Mouse (Mus musculus) CH12.LX (cell line): ENCODE data around the gene Atp5j2. TPM values are rescaled to one million over a fixed set of nuclear protein-coding genes. Genes with fewer than 3 reads are reported as not detected.

Experiments used
- DNase-seq: peaks from one replicate; pipeline ENCODE4 v3.0.0-alpha.2; 2013; ENCODE audit errors: extremely low read depth
- H3K27ac ChIP-seq: 2 replicates; pipeline ENCODE4 v1.5.1; 2012; ENCODE audit warnings: low read depth, mild to moderate bottlenecking, control low read depth, moderate library complexity; ENCODE audit not compliant: insufficient read depth
- H3K27me3 ChIP-seq: replicated peaks from 2 replicates; pipeline ENCODE3; 2012; ENCODE audit warnings: inconsistent platforms
- H3K36me3 ChIP-seq, 2 experiments: replicated peaks in 1 of 2; 2 replicates each; pipeline versions ENCODE3 to v1.6.1; 2012; ENCODE audit warnings: inconsistent platforms in 1 of 2, low read length in 1 of 2, mild to moderate bottlenecking in 1 of 2, mixed read lengths in 1 of 2, moderate library complexity in 1 of 2; ENCODE audit not compliant: control insufficient read depth in 1 of 2, insufficient read depth in 1 of 2
- H3K4me1 ChIP-seq, 2 experiments: 2 replicates each; pipeline ENCODE4 v1.6.1; 2012; ENCODE audit warnings: inconsistent platforms in 1 of 2, moderate library complexity in 1 of 2; ENCODE audit not compliant: insufficient read depth in 2 of 2, control insufficient read depth in 1 of 2
- H3K4me2 ChIP-seq: 2 replicates; pipeline ENCODE4 v1.6.1; 2012; ENCODE audit warnings: low read depth, mild to moderate bottlenecking, control low read depth; ENCODE audit not compliant: poor library complexity, insufficient read depth, severe bottlenecking
- H3K4me3 ChIP-seq, 3 experiments: fragments of 150-350 bp in 1 of 3; sonication (generic) in 1 of 3; replicated peaks in 1 of 3; 2 replicates each; pipeline versions ENCODE3 to v1.5.1; 2011 to 2012; ENCODE audit warnings: low read depth in 2 of 3, low read length in 2 of 3, mild to moderate bottlenecking in 2 of 3, moderate library complexity in 2 of 3, control low read depth in 1 of 3, improper control_type of control experiment in 1 of 3, inconsistent platforms in 1 of 3, mixed read lengths in 1 of 3; ENCODE audit not compliant: poor library complexity in 1 of 3
- H3K79me2 ChIP-seq: replicated peaks from 2 replicates; pipeline ENCODE4 v1.6.1; 2012; ENCODE audit warnings: mild to moderate bottlenecking, moderate library complexity; ENCODE audit not compliant: control insufficient read depth, poor library complexity, insufficient read depth, severe bottlenecking; ENCODE audit errors: extremely low read depth
- H3K9ac ChIP-seq: 2 replicates; pipeline ENCODE4 v1.6.1; 2012; ENCODE audit warnings: low read depth, mild to moderate bottlenecking, control low read depth, moderate library complexity; ENCODE audit not compliant: insufficient read depth
- H3K9me3 ChIP-seq: replicated peaks from 2 replicates; pipeline ENCODE3; 2012; ENCODE audit warnings: low read length, inconsistent platforms, mixed read lengths
- CHD2 ChIP-seq: IDR thresholded peaks from 2 replicates; pipeline ENCODE4 v1.6.1; 2011; ENCODE audit warnings: low read length, improper control_type of control experiment
- CTCF ChIP-seq, 2 experiments: IDR thresholded peaks in 1 of 2; conservative IDR thresholded peaks in 1 of 2; 2 replicates each; pipeline ENCODE4 v1.5.1; 2011 to 2012; ENCODE audit warnings: low read depth in 2 of 2, low read length in 2 of 2, improper control_type of control experiment in 1 of 2, inconsistent platforms in 1 of 2, mild to moderate bottlenecking in 1 of 2, moderate library complexity in 1 of 2
- E2F4 ChIP-seq: IDR thresholded peaks from 2 replicates; pipeline ENCODE4 v1.6.1; 2011; ENCODE audit warnings: low read depth, low read length, improper control_type of control experiment; ENCODE audit not compliant: insufficient replicate concordance
- ETS1 ChIP-seq: conservative IDR thresholded peaks from 2 replicates; pipeline ENCODE4 v1.6.1; 2012; ENCODE audit warnings: low read depth, mild to moderate bottlenecking, inconsistent platforms, low read length, improper control_type of control experiment, moderate library complexity
- GABPA ChIP-seq: IDR thresholded peaks from 2 replicates; pipeline ENCODE4 v1.6.1; 2012; ENCODE audit warnings: low read depth, low read length, improper control_type of control experiment, inconsistent platforms; ENCODE audit not compliant: insufficient replicate concordance
- HCFC1 ChIP-seq: IDR thresholded peaks from 2 replicates; pipeline ENCODE4 v1.6.1; 2012; ENCODE audit warnings: low read depth, mild to moderate bottlenecking, inconsistent platforms, low read length, improper control_type of control experiment
- IRF4 ChIP-seq: IDR thresholded peaks from 2 replicates; pipeline ENCODE4 v1.6.1; 2014; ENCODE audit warnings: low read depth, mild to moderate bottlenecking, inconsistent platforms, low read length, improper control_type of control experiment
- JUN ChIP-seq: IDR thresholded peaks from 2 replicates; pipeline ENCODE4 v1.6.1; 2011; ENCODE audit warnings: low read depth, mild to moderate bottlenecking, low read length, improper control_type of control experiment, moderate library complexity; ENCODE audit not compliant: insufficient read depth
- JUND ChIP-seq: conservative IDR thresholded peaks from 2 replicates; pipeline ENCODE4 v1.6.1; 2011; ENCODE audit warnings: low read depth, low read length, improper control_type of control experiment
- KAT2A ChIP-seq: IDR thresholded peaks from 2 replicates; pipeline ENCODE4 v1.6.1; 2012; ENCODE audit warnings: low read length, improper control_type of control experiment, inconsistent platforms; ENCODE audit not compliant: insufficient replicate concordance
- MAX ChIP-seq: IDR thresholded peaks from 2 replicates; pipeline ENCODE4 v1.6.1; 2011; ENCODE audit warnings: low read length, improper control_type of control experiment
- MAZ ChIP-seq: IDR thresholded peaks from 2 replicates; pipeline ENCODE4 v1.6.1; 2012; ENCODE audit warnings: low read depth, mild to moderate bottlenecking, inconsistent platforms, low read length, improper control_type of control experiment, moderate library complexity
- MXI1 ChIP-seq: IDR thresholded peaks from 2 replicates; pipeline ENCODE4 v1.6.1; 2011; ENCODE audit warnings: mild to moderate bottlenecking, low read depth, low read length, improper control_type of control experiment
- NELFE ChIP-seq: IDR thresholded peaks from 2 replicates; pipeline ENCODE4 v1.6.1; 2011; ENCODE audit warnings: low read depth, low read length, improper control_type of control experiment
- NRF1 ChIP-seq: IDR thresholded peaks from 2 replicates; pipeline ENCODE4 v1.6.1; 2014; ENCODE audit warnings: low read depth, mild to moderate bottlenecking, inconsistent platforms, low read length, improper control_type of control experiment, moderate library complexity
- PAX5 ChIP-seq: IDR thresholded peaks from 2 replicates; pipeline ENCODE4 v1.6.1; 2012; ENCODE audit warnings: low read length, inconsistent platforms, mixed read lengths
- POLR2A ChIP-seq: IDR thresholded peaks from 2 replicates; pipeline ENCODE4 v1.6.1; 2011; ENCODE audit warnings: low read depth, mild to moderate bottlenecking, improper control_type of control experiment, low read length
- POLR2AphosphoS2 ChIP-seq: IDR thresholded peaks from 2 replicates; pipeline ENCODE4 v1.6.1; 2011; ENCODE audit warnings: low read depth, low read length, improper control_type of control experiment
- RAD21 ChIP-seq: IDR thresholded peaks from 2 replicates; pipeline ENCODE4 v1.6.1; 2011; ENCODE audit warnings: low read depth, mild to moderate bottlenecking, low read length, improper control_type of control experiment, moderate library complexity
- SIN3A ChIP-seq: IDR thresholded peaks from 2 replicates; pipeline ENCODE4 v1.6.1; 2012; ENCODE audit warnings: low read length, improper control_type of control experiment, inconsistent platforms
- SMC3 ChIP-seq: IDR thresholded peaks from 2 replicates; pipeline ENCODE4 v1.6.1; 2011; ENCODE audit warnings: low read depth, low read length, improper control_type of control experiment
- TCF12 ChIP-seq: IDR thresholded peaks from 2 replicates; pipeline ENCODE4 v1.6.1; 2014; ENCODE audit warnings: low read depth, mild to moderate bottlenecking, inconsistent platforms, low read length, improper control_type of control experiment
- UBTF ChIP-seq: IDR thresholded peaks from 2 replicates; pipeline ENCODE4 v1.6.1; 2012; ENCODE audit warnings: low read depth, mild to moderate bottlenecking, inconsistent platforms, low read length, improper control_type of control experiment, moderate library complexity
- ZNF384 ChIP-seq: IDR thresholded peaks from 2 replicates; pipeline ENCODE4 v1.6.1; 2012; ENCODE audit warnings: low read depth, low read length, improper control_type of control experiment, inconsistent platforms
- dilution Hi-C: fragments of 300-500 bp; cut with MboI; formaldehyde crosslinking; loops from 2 replicates; pipeline ENCODE4 v1.14.3; 2020; ENCODE audit warnings: low sequenced_read_pairs; ENCODE audit not compliant: extremely low pct_unique_long_range_greater_than_20kb, extremely low pct_ligation_motif_present
- in situ Hi-C: fragments of 300-500 bp; cut with MboI; formaldehyde crosslinking; loops from 3 replicates; pipeline ENCODE4 v1.14.3; 2019; ENCODE audit warnings: low sequenced_read_pairs, low pct_ligation_motif_present, low pct_unique_long_range_greater_than_20kb, mixed read lengths
- polyA plus RNA-seq: library from polyadenylated mRNA; unstranded; fragments of >175 nt; gene quantifications from 2 replicates; pipeline ENCODE4 v1.2.1, GENCODE M21; 2012; ENCODE audit warnings: low read depth; ENCODE audit not compliant: insufficient read length
- total RNA-seq, 2 experiments: library from RNA; depleted of rRNA; stranded (reverse); fragments of 300-350 nt in 1 of 2; fragments of >200 nt in 1 of 2; gene quantifications; 2 replicates each; pipeline ENCODE4 v1.2.3; 2012 to 2014

The Atp5j2 gene
- total and polyA plus RNA-seq, 3 experiments: 202 to 440 (median 327) TPM

DNA sequence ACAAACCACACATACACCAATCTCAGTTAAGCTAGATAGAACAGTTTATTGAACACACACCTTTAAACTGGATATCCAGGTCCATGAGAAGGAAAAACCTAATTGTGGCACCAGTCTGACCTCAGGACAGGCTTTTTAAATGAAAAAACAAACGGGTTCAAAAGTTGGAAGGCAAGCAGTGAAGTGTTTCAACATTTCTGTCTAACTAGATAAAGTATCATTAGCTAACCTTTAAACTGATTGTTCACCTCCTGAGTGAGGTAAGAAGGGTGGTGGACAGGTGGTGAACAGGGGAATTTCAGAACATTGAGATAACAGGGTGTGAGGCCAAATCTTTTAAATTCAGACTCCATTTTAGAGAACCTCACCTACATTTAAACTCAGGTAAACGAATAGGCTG, 34.6 kb upstream of the Atp5j2 start:
- no peak for DNase-seq
- Histone ChIP-seq H3K9ac (no peak overlapping the region), H3K4me1 (peaks cover 0 to 5% of the 10 kb centered on the region in 2 experiments; a peak in 2 of 4 replicates), H3K27ac (no peak overlapping the region), H3K36me3 (peaks cover 0 to 8% of the 10 kb centered on the region in 2 experiments), H3K4me3 (no peak overlapping the region)
- no peak for TF ChIP-seq IRF4
- TF ChIP-seq HCFC1: no peak
- no peak for TF ChIP-seq MAZ
- TF ChIP-seq ETS1: no peak
- no peak for TF ChIP-seq SMC3
- no peak for TF ChIP-seq POLR2A
- no peak for TF ChIP-seq GABPA
- TF ChIP-seq NELFE: no peak
- no peak for TF ChIP-seq SIN3A
- TF ChIP-seq CTCF (conservative IDR thresholded peaks at IDR 0.05 in 1 of 2, IDR thresholded peaks at IDR 0.05 in 1 of 2; ENCODE audit: low read depth in 2 of 2, low read length in 2 of 2): no peak
- no peak for TF ChIP-seq MAX
- no peak for TF ChIP-seq POLR2AphosphoS2
- TF ChIP-seq MXI1: no peak
- no peak for TF ChIP-seq UBTF
- TF ChIP-seq PAX5: no peak
- TF ChIP-seq, all 38 proteins: peak for 0
- dilution Hi-C loops (no loop called here), in situ Hi-C loops (no loop called here)
- Histone ChIP-seq H3K4me2 (no peak overlapping the region), H3K27me3 (no peaks in the 10 kb centered on the region), H3K9me3 (no peaks in the 10 kb centered on the region), H3K79me2 (no peaks in the 10 kb centered on the region)

DNA sequence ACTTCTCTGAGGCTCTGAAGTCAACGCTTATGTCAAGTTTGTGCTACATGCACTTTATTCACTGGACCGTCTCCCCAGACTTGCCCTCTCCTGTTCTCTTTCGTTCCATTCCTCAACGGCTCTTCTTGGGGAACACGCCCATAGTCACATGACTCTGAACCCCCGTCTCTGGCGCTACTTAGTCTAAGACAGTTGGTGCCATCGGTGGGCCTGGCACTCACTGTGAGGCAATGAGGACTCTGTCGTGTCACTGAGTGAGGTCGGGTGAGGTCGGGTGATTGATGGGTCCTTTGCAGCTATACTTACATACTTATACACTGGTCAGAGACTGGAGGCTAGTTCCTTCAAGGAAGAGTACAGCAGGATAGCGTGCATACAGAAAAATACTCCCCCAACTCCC, 31.5 kb upstream of the Atp5j2 start:
- Histone ChIP-seq H3K9me3 (no peaks in the 10 kb centered on the region), H3K27ac (no peak overlapping the region), H3K27me3 (no peaks in the 10 kb centered on the region), H3K79me2 (no peaks in the 10 kb centered on the region), H3K4me3 (no peak overlapping the region), H3K4me1 (no peaks in the 10 kb centered on the region), H3K36me3 (peaks cover 20 to 36% of the 10 kb centered on the region in 2 experiments), H3K9ac (no peak overlapping the region), H3K4me2 (no peak overlapping the region)
- no peak for DNase-seq
- in situ Hi-C loops (no loop called here), dilution Hi-C loops (no loop called here)
- TF ChIP-seq ZNF384: no peak
- no peak for TF ChIP-seq TCF12
- no peak for TF ChIP-seq JUND
- TF ChIP-seq KAT2A: no peak
- TF ChIP-seq E2F4: no peak
- no peak for TF ChIP-seq MAX
- TF ChIP-seq JUN: no peak
- no peak for TF ChIP-seq RAD21
- no peak for TF ChIP-seq GABPA
- TF ChIP-seq NELFE: no peak
- TF ChIP-seq ETS1: no peak
- TF ChIP-seq NRF1: no peak
- TF ChIP-seq SMC3: no peak
- no peak for TF ChIP-seq PAX5
- TF ChIP-seq CHD2: no peak
- no peak for TF ChIP-seq SIN3A
